Mouse (Mus musculus): ENCODE measurements around the gene Map3k4.

DNA sequence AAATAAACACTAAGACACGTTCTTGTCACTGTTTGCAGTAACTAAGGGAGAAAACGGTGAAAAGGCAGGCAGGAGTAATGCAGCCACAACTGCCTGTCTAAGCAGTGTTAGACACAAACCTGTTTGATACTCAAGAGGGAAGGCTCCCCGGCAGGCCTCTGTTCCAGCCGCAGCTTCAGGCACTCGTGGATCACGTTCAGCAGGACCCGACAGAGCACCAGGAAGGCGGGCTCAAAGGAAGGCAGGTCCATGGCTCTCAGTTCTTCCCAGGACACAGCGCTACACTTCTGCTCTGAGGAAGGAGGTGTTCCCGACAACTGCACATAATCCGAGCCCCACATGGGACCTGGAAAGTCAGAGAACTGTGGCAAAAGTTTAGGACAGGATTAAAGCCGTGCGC is 54.8 kb downstream of the Map3k4 start:
- TF ChIP-seq CTCF (IDR thresholded peaks at IDR 0.05; ENCODE audit: low read depth, low read length) = no peak
- no peak for TF ChIP-seq POLR2A (IDR thresholded peaks at IDR 0.05; ENCODE audit: extremely low read depth, insufficient read depth, low read length)

All from liver, adult 2 months (tissue).